Mouse (Mus musculus): ENCODE measurements around the gene Cryba4.
A peak's percentile ranks its signal among the peaks of the same experiment; 100 is the strongest.

Cryba4 gene

DNA sequence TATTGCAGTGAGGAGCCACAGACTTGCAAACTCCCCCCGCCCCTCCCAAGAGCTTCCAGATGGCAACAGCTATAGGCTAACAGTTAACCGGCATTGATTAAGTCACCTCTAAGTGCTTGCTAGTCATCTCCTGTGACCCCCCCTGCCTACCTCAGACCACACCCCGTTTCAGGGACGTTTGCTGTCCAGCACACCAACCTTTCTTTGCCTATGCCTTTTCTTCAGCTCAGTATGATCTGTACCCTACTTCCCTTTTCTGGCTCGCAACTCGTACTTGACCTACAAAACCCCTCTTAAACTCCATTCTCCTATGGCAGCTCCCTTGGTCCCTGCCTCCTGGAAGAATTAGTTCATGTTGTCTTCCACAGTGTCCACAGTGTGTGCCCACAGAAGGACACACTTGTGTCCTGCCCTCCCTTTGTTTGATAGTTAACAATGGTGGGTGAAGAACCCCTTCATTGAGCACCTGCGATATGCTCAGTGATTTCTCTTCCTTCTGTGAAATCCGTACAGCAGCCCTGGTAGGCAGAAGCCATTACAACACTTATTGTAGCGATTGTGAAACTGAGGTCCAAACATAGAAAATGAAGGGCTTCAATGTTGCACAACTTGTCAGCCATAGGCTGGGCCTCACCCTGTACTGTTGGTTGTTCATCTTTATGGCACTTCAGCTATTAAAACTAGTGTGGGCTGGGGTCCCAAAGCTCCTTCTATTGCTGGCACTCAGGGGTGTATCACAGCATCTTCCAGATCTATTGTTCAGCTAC lies 13.9 kb upstream of the Cryba4 start:
- DNase-seq (ENCODE audit: low read depth, low spot score) = no peak

DNA sequence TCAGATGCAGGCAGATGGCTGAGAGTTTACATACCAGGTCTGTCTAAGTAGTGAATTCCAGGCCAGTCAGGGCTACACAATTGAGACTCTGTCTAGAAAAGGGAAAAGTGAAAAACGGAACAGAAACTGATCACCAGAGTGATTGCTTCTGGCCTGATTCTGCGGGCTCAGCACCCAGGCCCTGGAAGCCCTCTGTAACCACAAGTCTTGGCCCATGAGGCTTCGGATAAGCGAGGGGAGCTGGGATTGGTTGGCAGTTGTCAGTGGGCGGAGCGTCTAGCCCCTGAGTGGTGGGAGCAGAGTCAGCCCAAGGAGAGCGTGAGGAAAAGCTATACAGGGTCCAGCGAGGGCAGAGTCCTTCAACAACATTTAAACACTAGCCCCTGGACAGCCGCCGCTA lies 13.2 kb upstream of the Cryba4 start:
- DNase-seq (ENCODE audit: low read depth, low spot score) = no peak

DNA sequence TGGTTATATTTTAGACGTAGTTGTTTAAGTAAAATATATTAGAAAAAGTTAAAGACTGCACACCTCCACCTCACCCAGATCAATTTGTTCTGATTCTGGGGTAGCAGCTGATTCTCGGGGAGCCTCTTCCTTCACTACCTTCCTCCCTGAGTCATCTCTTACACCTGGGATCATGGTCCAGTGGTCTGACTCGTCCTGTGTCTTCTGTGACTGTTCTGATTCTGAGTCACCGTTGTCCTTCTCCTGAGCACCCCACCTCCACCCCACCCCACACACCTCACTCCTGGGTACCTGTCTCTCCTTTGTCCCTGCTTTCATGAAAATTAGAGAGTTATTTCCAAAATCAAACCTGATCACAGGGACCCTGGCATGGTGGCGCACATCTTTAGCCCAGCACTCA lies 12.8 kb upstream of the Cryba4 start:
- no peak for DNase-seq (ENCODE audit: low read depth, low spot score)

DNA sequence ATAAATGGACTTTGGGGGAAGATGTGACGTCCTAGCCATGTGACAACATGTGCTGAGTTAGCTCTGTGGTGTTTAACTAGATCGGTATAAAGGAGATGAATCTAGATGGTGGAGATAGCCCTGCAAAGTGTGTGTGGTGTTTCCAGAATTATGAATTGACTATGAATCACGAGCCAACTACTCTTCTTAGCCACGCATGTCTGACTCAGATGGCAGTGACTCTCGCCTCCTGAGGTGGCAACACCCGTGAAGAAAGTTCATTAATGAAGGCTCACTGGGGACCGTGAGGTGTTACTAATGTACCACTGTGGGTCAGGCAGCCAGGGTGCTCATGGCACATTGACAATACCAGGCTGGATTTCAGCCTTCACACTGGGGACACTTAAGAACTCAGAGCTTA lies 11.8 kb upstream of the Cryba4 start:
- DNase-seq (ENCODE audit: low read depth, low spot score) = peak; percentile 55

DNA sequence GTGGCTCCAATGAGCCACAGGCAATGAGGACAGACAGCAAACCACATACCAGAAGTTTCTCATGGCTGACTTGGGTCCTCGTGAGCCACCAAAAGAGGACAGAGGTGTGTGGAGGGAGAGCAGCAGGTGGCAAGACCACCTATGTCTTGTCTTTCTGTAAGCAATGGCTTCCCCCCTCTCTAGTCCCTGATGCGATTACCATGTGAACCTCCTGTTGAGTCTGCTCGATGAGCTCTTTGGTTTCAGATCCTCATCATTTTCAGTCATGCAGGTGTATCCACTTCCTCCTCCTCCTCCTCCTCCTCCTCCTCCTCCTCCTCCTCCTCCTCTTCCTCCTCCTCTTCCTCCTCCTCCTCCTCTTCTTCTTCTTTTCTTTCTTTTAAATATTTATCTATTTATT lies 8.5 kb upstream of the Cryba4 start:
- no peak for DNase-seq (ENCODE audit: low read depth, low spot score)

DNA sequence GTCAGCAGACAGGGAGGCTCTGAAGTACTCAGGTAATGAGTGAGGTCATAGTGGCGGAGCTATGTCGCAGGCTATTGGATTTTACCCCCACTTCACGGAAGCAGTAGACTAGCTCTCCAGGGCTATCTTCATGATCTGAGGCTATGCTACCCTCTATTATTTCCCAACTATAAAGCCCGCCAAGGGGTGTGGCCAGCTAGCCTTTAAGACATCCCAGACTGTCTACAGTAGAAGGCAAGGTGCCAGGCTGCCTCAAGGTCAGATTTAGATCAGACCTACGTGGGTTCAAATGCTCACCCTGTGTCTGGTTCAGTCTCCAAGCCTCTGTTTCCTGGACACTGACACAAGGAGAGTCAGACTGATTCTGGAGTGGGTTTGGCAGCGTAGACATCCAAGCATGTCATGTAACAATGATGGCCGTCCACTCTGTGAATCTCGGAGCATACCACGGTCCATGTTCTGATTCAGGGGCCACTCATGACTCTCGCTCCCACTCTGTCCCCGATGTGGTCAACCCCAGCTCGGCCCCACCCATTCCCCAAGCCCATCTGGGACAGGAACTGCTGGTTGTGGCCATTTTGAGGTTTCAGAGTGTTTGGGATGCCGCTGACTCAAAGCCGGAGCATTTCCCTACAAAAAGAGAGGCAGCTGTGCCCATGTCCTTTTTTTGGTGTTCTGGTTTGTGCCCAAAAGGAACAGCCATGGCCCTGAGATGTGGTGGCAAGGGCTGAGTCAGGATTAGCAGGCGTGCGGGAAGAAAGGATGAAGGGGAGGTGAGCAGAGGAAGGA lies 7.7 kb upstream of the Cryba4 start:
- peak; percentile 82 for DNase-seq (ENCODE audit: low read depth, low spot score)

DNA sequence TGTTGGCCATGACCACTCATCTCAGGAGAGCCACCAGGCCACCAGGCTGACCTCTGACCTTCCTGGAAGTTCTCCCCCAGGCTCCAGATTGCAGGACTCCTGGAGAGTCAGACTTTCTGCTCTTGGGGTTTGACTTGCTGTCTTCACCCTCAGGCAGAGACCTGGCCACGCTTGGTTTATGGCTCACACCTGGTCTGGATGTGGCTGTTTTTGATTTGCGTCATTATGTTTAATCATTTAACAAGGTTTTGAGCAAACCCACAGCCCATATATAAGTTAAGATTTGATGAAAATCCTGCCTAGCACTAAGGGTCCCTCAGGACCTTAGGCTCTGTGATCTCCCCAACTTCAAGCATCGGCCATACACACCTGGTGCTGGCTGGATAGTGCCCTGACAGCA lies 5.6 kb upstream of the Cryba4 start:
- DNase-seq (ENCODE audit: low read depth, low spot score) = no peak

DNA sequence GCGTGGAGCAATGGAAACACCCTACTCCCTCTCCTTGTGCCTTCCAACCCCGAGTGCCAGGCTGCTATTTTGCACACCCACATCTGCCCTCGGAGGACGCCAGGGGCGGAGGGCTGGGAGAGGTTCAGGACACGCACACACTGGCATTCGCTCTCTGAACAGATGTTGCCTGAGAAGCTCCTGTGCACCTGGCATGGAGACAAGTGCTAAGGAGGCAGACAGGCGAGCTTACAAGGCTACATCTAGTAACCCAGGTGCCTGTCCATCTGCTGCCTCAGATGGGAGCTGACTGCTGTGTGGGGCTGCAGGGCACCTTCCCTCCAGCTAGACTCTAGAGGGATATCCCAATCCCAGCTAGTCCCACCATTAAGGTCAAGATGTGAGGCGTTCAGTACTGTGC lies 4.1 kb upstream of the Cryba4 start:
- DNase-seq (ENCODE audit: low read depth, low spot score) = no peak

DNA sequence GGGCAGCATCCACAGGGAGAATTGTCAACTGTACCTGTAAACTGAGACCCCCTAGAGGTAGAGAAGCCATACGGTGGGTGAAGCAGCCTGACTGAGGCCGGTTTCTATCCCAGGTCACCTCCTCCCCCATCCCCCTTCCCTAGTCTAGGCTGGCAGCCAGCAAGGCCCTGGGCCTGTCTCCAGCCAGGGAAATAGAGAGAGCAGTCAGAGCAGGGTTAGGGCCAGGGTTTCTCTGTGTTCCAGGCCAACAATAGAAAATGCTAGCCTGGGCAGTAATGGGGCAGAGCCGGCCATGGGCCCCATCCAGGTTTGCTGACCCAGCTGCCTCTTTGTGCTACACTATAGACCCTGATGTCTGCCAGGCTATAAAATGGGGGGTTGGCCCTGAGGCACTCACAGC lies 3.1 kb upstream of the Cryba4 start, which contains the start of gene Crybb1:
TSS of gene Crybb1 (plus strand) at position 390 of the 400 bp plus-strand sequence.
- DNase-seq (ENCODE audit: low read depth, low spot score) = no peak

DNA sequence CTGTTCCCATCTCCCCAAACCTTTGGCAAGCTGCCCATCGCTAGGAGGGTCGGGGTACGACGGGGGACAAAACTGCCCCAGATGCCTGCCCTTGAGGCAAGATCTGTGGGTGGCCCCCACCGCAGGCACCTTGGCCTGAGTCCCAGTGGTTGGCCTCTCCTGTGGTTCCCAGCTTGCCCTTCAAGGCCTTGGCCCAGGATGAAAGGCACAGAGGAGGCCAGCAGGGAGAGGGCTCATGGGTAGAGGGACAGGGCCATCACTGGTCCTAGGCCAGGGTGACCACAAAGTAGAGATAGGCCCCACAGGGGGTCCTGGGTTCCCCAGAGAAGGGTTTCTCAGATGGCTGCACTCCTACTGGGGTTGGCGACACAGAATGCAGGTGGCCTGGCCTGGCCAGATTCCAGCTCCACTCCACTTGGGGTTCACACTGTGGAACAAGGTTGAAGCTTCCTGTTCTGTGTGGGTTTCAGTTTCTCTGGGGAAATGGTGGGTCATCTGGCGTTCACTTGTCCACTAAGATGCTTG lies 2.0 kb upstream of the Cryba4 start:
- DNase-seq (ENCODE audit: low read depth, low spot score) = peak; percentile 32

DNA sequence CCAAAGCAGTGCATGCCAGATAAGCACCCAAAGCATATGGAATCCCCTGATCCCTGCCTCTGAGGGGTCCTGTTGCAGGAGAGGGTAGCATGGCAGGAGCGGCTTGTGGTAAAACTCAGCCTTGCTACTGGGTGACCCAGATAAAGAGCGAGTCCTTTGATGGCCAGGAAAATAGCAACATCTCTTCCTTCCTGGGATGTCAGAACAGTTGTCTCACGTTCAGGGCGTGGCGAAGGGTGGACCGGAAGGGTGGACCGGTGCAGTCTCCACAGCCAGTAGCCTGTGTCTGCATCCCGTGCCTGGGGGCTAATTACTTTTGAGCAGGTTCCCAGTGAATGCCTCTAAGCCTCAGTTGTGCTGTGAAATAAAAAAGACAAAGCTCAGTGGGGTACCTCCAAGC lies 851 bp upstream of the Cryba4 start:
- DNase-seq (ENCODE audit: low read depth, low spot score) = no peak

DNA sequence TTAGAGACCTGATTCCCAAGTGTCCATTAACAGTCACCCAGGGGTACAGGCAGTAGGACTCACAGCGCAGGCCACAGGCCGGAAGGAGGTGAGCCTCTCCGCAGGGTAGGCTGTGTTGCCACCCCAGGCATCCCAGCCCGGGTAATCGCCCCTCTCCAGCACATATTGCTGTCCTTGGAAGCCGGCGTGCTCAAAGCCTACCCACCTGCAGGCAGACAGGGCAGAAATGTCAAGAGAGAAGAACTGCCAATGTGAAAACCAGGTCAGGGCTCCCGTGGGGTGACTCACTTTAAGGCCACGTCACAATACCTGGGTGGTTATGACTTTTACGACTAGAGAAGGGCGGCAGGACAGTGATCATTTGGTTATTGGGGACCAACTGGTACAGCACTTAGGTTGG lies 3.2 kb downstream of the Cryba4 start:
- no peak for DNase-seq (ENCODE audit: low read depth, low spot score)

DNA sequence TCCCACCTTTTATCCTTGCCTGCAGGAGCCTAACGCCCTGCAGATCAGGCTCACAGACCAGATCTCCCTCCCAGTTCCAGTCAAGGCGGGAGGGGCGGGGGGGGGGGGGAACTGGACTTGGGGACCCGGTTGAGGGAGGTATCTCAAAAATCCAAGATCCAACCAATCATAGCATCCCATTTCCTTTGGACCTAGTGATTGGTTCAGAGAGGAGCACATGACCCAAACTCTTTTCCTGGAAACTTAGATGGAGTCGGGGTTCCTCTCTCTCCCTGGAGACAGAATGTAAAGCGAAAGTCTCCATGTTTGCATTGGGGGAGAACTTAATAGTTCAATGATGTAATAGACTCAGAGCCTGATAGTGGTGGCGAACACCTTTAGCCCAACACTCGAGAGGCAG lies 4.9 kb downstream of the Cryba4 start:
- no peak for DNase-seq (ENCODE audit: low read depth, low spot score)

DNA sequence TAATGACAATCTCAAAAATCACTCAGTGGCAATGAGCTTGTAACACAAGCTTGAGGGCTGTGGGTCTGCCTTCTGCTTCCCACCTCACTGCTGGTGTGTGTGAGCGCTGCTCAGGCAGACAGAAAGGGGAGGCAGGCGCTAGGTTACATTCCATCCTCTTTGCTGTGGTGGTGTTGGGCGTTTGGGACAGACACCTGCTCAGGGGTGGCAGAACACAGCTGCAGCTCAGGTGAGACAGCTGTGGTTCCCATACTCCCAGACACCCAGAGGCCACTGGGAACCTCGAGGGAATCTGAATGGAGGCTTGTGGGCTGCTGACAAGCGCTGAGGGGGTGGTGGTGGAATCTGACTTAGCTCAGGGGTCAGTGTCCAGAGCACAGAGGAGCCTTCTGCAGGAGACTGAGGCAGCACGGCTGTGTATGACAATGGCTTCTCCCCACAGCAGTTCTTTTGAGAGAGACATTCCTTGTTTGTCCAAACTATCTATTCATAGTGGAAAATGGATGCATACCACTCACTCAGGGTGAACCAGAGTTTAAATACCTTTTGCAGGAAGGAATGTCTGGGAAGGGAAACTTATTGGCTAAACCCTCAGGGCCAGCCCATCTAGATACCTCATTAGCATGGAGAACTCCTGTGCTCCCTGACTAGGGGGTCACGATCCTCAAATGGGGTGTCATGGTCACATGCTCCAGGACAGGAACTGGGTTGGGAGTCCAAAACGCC lies 7.3 kb downstream of the Cryba4 start:
- no peak for DNase-seq (ENCODE audit: low read depth, low spot score)

DNA sequence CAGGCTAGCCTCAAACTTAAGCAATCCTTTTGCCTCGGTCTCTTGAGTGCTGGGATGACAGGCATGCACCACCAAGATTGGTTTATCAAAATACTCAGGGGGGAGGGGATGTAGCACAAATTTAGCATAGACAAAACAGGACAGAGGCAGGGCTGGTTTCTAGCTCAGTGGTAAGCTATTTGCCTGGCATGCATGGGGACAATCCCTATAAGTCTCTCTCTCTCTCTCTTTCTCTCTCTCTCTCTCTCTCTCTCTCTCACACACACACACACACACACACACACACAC lies 8.1 kb downstream of the Cryba4 start:
- DNase-seq (ENCODE audit: low read depth, low spot score) = no peak

DNA sequence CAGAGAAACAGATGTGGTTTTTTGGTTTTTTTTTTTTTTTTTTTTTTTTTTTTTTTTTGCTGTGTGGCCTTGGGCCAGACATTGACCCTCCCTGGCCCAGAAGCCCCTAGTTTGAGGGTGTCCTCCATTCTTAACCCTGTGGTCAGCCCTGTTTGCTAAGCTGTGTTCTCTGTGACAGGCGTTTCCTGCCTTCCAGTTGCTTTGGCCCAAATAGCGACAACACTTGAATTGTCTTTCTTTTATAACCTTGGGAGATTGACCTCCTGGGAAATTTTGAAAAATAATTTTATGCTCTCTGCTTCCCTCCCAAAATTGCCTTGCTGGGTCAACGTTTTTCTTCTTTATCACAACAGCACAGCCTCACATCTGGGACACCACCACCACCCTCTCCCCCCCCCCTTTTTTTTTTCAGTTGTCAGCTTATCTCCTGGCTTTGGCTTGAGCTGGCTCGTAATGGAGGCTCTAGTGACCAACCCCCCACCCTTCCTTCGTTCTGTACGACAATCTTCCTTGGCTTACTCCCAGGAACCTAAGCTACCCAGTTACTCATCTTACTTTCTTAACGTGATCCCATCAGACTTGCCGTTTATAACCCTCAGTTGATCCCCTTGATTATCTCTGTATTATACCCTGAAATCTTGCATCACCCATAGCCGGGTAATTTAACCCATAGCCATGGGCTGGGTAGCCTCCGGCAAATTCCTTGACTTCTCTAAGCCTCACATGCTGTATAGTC lies 8.6 kb downstream of the Cryba4 start:
- DNase-seq (ENCODE audit: low read depth, low spot score) = no peak

DNA sequence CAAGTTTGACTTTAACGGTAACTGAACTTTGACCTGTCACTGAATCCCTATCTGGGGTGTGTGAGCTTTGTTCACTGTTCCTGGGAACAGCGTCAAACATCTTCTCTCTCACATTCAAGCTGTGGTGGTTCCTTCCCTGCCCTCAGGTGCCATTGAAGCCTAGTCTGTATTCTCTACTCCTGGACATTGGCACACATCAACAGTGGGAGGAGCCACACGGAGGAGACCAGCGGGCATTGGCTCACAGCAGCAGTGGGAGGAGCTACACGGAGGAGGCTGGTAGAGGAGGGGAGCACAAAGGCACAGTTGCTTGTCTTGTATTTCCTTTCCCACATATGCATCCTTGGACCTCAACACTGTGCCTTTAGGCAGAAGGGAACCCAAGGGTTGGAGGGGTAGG lies 9.3 kb downstream of the Cryba4 start:
- no peak for DNase-seq (ENCODE audit: low read depth, low spot score)

DNA sequence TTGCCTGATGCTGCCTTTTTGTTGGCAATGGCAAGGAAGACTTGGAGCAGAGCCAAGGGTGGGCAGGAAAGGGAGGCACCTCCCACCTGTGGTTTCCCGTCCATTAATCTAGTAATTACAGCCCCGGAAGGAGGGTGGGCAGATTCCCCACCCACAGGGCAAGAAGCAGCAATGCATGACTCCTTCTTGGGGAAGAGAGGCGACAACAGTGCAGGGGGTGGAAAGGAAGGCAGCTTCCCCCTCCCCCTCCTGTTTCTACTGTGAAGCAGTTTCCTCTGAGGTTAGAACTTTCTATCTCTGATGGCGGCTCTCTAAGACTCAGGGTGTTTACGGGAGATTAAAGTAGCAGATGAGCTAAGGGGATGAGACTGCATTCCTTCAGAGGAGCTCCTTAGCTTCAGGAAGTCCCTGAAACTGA lies 9.9 kb downstream of the Cryba4 start:
- DNase-seq (ENCODE audit: low read depth, low spot score) = no peak

DNA sequence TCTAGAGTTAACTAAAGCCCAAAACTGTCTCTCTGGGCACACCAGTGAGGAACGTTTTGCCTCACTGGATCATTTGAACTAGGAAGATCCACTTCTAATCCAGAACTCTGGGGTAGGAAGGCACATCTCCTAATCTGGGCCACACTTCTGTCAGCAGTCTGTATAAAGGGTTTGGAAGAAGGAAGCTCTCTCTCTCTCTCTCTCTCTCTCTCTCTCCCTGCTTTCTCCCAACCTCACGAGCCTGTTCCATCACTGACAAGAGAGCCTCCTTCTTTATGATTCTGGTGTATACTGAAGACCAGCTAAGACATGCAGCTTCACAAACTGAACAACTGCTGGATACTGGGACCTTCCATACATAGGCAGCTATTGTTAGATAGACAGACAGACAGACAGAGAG lies 10.5 kb downstream of the Cryba4 start:
- no peak for DNase-seq (ENCODE audit: low read depth, low spot score)

DNA sequence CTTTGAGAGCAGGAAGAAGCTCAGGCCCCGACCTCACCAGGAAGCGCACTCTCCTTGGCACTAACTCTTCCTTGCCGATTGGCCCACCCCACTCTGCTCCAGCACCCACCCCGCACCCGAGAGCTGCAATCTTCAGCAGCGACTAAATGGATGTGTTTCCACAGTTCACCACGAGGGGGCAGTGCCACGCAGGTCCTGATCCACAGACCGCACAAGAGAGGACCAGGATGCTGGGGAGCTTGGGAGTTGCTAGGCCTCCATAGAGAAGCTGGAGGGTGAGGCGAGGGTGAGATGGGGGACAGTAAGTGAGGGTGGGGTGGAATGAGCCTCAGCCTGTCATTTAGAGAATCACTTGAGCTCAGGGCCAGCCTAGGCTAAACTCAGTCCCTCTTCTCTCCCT lies 11.6 kb downstream of the Cryba4 start:
- DNase-seq (ENCODE audit: low read depth, low spot score) = peak; percentile 94

DNA sequence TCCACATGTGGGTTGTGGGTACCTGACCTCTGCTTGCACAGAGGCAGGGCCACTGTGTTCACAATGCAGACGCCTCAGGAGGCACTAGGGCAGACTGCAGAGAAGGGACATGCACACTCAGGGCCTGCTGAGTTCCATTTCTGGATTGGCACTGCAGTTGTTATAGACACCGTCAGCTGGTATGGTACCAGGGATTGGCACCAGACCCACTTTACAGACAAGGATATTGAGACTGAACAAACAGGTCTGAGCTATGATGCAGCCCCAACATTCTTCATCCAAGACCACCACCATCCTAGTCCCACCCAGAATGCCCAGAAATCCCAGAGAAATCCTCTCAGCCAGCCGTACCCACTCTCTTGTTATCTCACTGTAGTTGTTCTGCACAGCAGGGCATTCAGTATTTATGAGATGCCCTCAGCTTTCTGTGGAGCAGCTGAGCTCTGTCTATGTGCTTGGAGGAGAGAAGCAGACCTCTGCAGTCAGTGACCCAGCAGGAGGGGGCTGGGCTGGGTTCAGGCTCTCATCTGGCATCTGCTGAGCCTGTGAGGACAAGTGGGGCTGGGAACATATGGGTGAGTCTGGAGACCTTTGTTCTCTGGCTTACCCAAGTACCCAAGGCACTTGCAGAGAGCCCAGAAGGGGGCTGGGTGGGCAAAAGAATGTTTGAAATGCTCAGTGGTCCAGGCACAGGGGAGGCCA lies 13.4 kb downstream of the Cryba4 start:
- no peak for DNase-seq (ENCODE audit: low read depth, low spot score)
